Mouse (Mus musculus): ENCODE data around the gene Ppp1r13b.

DNA sequence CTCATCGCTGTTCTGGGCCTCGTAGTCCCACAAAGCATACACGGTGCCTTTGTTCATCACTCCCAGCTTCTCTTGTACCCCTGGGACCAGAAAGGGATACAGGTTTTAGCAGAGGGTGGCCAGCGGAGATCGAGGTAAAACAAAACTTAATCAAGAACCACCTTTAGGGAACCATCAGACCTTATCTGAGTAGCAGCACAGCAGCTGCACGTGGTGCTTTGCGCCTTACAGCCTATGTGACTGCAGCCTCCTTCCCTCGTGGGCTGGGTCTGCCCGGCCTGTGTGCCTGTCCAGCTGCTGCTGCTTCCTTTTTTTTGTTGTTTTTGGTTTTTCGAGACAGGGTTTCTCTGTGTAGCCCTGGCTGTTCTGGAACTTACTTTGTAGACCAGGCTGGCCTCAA is 77.5 kb downstream of the Ppp1r13b start:
- TF ChIP-seq CTCF (IDR thresholded peaks at IDR 0.05) (no peak), POLR2A (IDR thresholded peaks at IDR 0.05; ENCODE audit: insufficient read depth, low read depth, low read length) (no peak)

Measured in heart, adult 2 months (tissue).